Mouse (Mus musculus): Measurements from ENCODE around the gene Sim2. TPM values are rescaled to one million over a fixed set of nuclear protein-coding genes. Genes with fewer than 3 reads are reported as not detected.
A peak's percentile ranks its signal among the peaks of the same experiment; 100 is the strongest.

Gene Sim2
- polyA plus RNA-seq, 1 experiment from 2014 or later, result not detected

DNA sequence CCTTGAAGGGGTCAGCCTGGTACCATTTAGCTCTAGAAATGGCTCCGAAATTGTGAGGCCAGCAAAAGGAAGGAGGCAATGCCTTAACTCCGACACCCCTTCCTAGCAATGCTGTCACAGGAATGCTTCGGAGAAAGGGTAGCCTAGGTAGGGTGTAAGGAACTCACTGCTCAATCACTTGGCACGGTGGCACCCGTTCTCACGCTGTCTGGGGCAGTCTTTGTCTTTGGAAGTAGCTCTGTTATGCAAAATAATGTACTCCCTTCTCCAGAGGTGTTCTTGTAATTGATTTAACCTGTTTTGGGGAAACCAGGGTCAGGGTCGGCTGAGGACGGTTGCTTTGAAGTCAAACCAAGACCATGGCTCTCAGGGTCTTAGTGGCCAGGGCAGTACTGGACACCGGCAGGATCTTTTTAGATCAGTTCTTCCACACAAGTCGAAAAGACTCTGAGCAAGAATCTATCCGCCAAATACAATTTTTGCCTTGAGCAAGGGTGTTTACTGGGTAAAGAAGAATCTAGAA is 3.6 kb downstream of the Sim2 start:
- DNase-seq (no peak), ATAC-seq (ENCODE audit: low read depth) (no peak)
- 7% methylated on average over 11 of the region's 11 CpGs for WGBS (ENCODE audit: insufficient replicate concordance)
- Histone ChIP-seq H3K27ac (no peak overlapping the region), H3K4me1 (replicated peaks) (peaks cover 9% of the 10 kb centered on the region), H3K4me2 (no peak overlapping the region), H3K9me3 (replicated peaks) (no peaks in the 10 kb centered on the region), H3K4me3 (replicated peaks) (no peak overlapping the region), H3K27me3 (peaks cover 99% of the 10 kb centered on the region), H3K9ac (no peak overlapping the region), H3K36me3 (no peaks in the 10 kb centered on the region)

DNA sequence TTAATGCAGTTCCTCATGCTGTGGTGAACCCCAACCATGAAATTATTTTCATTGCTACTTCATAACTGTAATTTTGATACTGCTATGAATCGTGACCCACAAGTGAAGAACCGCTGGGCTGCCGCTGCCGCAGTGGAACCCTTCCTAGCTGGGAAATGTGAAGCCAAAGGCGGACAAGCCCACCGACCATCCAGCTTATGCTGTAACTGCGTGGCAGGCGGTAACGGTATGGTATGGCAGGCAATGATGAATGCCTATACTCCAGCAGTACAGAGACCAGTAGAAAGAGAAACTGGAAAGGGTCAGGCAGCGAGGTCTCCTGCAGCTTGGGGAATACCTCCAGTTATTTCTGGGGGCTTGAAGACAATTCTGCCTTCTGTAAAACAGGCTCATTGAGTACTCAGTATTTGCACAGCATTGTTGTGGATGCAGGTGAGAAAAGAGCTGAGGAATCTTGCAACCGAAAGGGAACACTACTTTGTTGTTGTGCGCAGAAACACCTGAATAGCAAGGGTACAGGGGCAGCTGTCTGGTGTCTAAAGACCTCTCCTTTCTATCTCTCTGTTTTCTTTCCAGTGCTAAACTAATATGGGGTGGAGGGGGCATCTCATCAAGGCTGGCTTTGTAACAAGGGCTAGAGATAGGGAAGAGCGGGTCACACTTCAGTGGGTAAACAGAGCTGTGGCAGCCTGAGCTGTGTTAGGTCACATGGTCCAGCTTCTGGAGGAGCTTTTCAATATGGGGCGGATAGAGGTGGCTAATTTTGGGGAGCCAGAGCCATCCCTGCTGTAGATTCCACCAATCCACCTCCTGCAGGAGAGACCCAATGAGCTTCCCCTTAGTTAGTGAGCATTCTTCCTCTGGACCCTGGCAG is 4.3 kb downstream of the Sim2 start:
- no peak overlapping the region for H3K27ac ChIP-seq
- no peaks in the 10 kb centered on the region for H3K36me3 ChIP-seq
- WGBS (ENCODE audit: insufficient replicate concordance), result 6% methylated on average over 14 of the region's 14 CpGs
- no peaks in the 10 kb centered on the region for H3K9me3 ChIP-seq (replicated peaks)
- H3K4me2 ChIP-seq, result no peak overlapping the region
- ATAC-seq (ENCODE audit: low read depth), result no peak
- H3K4me3 ChIP-seq (replicated peaks), result no peak overlapping the region
- H3K4me1 ChIP-seq (replicated peaks), result peaks cover 9% of the 10 kb centered on the region
- H3K27me3 ChIP-seq, result peaks cover 99% of the 10 kb centered on the region
- H3K9ac ChIP-seq, result no peak overlapping the region
- no peak for DNase-seq

DNA sequence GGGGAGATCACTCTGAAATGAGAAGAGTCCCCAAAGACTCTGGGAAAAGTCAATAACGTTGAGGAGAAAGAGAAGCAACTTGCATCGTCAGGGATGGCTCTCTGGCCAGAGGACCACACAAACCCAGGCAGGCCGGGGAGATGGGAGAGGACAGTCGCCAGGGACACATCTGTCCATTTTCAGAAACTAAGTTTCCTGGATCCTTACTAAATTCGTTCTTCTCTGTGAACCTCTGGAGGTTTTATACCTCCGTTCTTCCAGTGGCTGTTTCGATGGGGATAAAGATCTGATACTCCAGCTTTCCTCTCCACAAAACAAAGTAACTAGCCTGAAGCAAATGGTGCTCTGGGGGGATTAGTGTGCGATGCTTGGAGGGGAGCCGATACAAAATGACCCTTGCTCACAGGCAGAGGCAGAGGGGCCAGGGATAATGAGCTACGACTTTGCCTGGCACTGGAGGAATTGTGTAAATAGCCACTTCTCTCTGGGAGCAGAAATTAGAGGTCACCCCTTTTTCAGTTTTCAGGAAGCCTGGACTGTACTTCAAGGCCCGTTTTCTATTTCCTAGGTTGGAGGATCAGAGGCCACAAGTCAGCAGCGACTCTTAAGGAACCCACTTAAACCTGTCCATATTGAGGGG is 7.9 kb downstream of the Sim2 start:
- Histone ChIP-seq H3K9me3 (replicated peaks) (no peaks in the 10 kb centered on the region), H3K4me2 (no peak overlapping the region), H3K4me3 (replicated peaks) (no peak overlapping the region), H3K36me3 (no peaks in the 10 kb centered on the region), H3K4me1 (replicated peaks) (no peaks in the 10 kb centered on the region), H3K9ac (no peak overlapping the region), H3K27ac (no peak overlapping the region), H3K27me3 (peaks cover 98% of the 10 kb centered on the region)
- ATAC-seq (ENCODE audit: low read depth) (no peak), DNase-seq (no peak)
- WGBS (ENCODE audit: insufficient replicate concordance), result 4% methylated on average over 12 of the region's 12 CpGs

DNA sequence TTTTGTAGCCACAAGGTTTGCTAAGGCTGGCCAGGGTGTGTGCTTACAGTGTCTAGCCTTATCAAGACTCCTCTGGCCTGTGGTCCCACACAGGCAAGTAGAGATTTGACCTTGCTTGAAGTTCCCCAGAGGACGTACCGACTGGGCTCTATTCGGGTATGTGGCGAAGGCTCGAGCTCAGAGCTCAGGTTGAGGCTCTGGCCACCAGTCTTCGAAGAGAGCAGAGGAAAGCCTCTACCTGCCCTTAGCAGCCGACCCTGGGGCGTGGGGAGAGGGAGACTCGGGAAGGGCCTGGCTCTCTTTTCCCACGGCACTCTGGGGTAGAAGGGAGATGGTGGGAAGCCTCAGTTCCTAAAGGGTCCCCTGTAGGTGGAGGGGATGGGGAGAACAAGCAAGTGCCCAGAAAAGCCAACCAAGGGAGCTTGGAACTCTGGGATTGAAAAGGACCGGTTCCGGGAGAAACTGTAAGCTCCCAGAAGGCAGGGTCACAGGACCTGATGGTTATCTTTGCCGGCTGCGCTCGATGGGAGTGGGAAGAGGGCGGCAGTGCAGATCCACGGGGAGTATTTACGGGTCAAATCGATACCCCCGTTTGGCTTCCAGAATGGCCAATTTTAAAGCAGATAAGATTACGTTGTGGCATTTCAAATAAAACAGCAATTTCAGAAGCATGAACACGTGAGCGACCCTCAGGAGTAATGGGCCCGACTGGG is 8.6 kb downstream of the Sim2 start:
- Histone ChIP-seq H3K36me3 (no peaks in the 10 kb centered on the region), H3K27me3 (peaks cover 98% of the 10 kb centered on the region), H3K4me3 (replicated peaks) (no peak overlapping the region), H3K27ac (no peak overlapping the region), H3K4me2 (no peak overlapping the region), H3K9ac (no peak overlapping the region), H3K9me3 (replicated peaks) (no peaks in the 10 kb centered on the region), H3K4me1 (replicated peaks) (no peaks in the 10 kb centered on the region)
- no peak for DNase-seq
- WGBS (ENCODE audit: insufficient replicate concordance), result 2% methylated on average over 24 of the region's 24 CpGs
- no peak for ATAC-seq (ENCODE audit: low read depth)

DNA sequence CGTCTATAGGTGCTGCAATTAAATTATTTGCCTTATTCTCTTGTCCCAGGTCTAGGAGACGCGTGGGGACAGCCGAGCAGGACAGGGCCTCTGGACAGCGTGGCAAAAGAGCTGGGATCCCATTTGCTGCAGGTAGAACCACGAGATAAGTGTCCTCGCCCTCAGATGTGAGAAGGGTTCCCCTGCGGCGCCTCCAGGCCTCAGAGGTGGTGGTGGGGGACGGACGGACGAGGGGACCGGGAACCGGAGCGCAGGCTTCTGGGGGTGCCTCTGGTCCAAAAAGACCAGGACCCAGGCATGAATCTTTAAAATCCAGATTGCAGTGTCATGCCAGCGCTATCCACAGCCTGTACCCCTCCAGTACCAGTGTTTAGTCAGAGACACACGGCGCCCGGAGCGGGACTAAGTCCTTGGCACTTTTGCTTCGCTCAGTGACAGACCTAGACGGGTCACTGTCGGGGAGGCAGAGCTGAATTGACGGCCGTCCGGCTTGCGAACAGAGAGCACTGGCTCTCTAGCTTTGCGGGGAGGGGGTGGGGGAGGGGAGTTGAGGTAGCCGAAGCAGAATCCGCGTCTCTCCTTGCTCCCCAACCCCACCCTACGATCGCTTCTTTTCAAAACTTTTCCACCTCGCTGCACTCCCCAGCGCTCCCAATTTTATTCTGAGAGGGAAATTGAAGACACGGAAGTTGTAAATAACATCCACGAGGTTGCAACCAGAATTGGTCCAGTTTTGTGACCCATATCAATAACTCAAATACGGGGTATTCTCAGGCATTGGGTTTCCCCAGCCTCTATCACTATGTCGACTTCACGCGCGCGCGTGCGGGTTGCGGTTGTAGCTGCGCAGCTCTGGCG is 9.7 kb downstream of the Sim2 start:
- peaks cover 97% of the 10 kb centered on the region for H3K27me3 ChIP-seq
- no peaks in the 10 kb centered on the region for H3K4me1 ChIP-seq (replicated peaks)
- no peaks in the 10 kb centered on the region for H3K9me3 ChIP-seq (replicated peaks)
- DNase-seq (no peak), ATAC-seq (ENCODE audit: low read depth) (no peak)
- no peak overlapping the region for H3K4me2 ChIP-seq
- H3K27ac ChIP-seq, result no peak overlapping the region
- 1% methylated on average over 48 of the region's 48 CpGs for WGBS (ENCODE audit: insufficient replicate concordance)
- H3K9ac ChIP-seq, result no peak overlapping the region
- H3K4me3 ChIP-seq (replicated peaks), result no peak overlapping the region
- H3K36me3 ChIP-seq, result no peaks in the 10 kb centered on the region

DNA sequence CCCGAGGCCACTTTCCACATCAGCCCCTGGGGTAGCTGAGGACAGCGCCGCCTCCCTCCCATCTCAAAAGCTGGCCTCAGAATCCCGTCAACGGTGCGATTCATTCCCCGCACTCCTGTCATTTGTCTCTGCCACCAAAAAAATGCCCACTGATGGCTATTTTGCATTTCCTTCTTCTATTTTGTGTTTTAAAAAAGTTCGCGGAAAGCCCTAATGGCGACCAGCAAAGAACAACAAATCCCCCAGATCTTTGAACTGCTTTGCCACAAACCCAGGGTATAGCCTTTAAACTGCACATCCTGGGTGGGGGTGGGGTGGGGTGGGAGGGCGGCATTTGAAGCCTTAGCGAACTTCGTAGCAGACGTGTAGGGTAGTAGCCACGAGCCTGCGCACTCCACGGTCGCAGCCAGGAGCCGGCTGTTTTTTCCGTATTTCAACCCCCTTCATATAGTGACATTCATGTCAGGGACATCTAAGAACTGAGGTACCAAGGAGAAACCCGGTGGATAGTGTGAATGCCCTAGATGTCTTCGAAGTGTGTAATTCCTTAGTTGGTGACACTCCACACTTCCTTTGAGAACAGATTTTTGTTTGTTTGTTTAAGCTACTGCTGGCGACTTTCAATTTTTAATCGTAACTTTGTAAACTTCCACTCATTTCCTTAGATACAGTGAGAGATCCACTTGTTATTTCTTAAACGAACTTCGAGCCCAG is 10.5 kb downstream of the Sim2 start:
- H3K9me3 ChIP-seq (replicated peaks), result no peaks in the 10 kb centered on the region
- H3K4me2 ChIP-seq, result no peak overlapping the region
- H3K4me3 ChIP-seq (replicated peaks), result no peak overlapping the region
- ATAC-seq (ENCODE audit: low read depth) (no peak), DNase-seq (no peak)
- H3K36me3 ChIP-seq, result no peaks in the 10 kb centered on the region
- 2% methylated on average over 26 of the region's 26 CpGs for WGBS (ENCODE audit: insufficient replicate concordance)
- no peaks in the 10 kb centered on the region for H3K4me1 ChIP-seq (replicated peaks)
- no peak overlapping the region for H3K27ac ChIP-seq
- H3K9ac ChIP-seq, result no peak overlapping the region
- H3K27me3 ChIP-seq, result peaks cover 97% of the 10 kb centered on the region

DNA sequence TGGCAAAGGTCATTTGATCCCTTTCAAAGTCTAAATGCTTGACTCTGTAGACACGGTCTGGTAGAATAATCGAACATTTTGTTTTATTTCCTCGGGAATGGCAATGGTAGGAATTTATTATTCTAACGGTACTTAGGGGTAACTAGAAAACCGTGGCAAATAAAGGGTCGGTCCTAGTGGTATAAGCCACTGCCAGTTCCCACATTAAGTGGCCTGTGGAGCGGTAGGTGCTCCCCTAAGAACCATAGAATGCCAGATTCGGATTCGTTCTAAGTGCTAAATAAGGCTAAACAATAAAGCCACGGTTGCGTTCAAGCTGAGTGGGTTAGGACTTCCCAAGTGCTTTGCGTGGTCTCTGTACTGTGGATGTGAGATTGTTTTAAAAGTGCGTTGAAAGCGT is 11.7 kb downstream of the Sim2 start:
- Histone ChIP-seq H3K4me1 (replicated peaks) (no peaks in the 10 kb centered on the region), H3K27me3 (peaks cover 90% of the 10 kb centered on the region), H3K36me3 (no peaks in the 10 kb centered on the region), H3K27ac (no peak overlapping the region), H3K4me3 (replicated peaks) (no peak overlapping the region), H3K9ac (no peak overlapping the region), H3K9me3 (replicated peaks) (no peaks in the 10 kb centered on the region), H3K4me2 (no peak overlapping the region)
- DNase-seq (no peak), ATAC-seq (ENCODE audit: low read depth) (no peak)
- WGBS (ENCODE audit: insufficient replicate concordance), result 4% methylated on average over 14 of the region's 14 CpGs

DNA sequence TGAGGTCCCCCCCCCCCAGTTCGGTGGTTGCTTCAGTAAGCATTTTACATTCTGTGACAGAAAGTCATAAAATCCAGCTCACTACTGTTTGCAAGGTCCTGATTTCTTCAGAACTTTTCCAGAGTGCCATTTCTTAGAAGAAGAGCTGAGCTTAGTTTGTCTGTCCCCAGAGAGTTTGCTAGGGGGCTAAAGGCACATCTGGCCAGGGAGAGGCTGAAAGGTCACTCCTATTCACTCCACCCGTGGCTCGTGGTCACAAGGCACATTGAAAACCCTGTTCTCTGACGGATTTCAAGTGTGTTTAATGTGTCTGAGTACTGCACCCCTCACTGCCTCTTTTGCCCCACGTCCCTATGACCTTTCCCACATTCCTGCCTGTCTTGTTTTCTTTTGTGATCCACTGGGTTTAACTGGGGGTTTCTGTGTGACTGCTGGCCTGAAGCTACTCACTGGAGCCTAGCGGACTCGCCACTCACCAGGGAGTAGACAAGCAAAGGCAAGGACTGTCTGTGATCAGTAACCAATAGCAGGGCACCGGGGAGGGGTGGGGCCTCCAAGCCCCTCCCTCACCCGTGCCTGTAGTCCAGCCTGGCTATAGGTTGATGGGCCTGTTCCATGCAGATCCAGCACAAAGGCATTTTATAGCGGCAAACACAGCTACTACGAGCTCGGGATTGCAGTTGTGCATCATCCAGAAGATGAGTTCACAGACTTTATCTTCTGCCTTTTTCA is 13.2 kb downstream of the Sim2 start:
- H3K9ac ChIP-seq, result no peak overlapping the region
- no peak overlapping the region for H3K4me3 ChIP-seq (replicated peaks)
- peaks cover 76% of the 10 kb centered on the region for H3K27me3 ChIP-seq
- H3K4me2 ChIP-seq, result no peak overlapping the region
- no peak overlapping the region for H3K27ac ChIP-seq
- no peaks in the 10 kb centered on the region for H3K4me1 ChIP-seq (replicated peaks)
- peak; percentile 59 for ATAC-seq (ENCODE audit: low read depth)
- H3K9me3 ChIP-seq (replicated peaks), result no peaks in the 10 kb centered on the region
- WGBS (ENCODE audit: insufficient replicate concordance), result 12% methylated on average over 12 of the region's 12 CpGs
- DNase-seq, result no peak
- no peaks in the 10 kb centered on the region for H3K36me3 ChIP-seq

DNA sequence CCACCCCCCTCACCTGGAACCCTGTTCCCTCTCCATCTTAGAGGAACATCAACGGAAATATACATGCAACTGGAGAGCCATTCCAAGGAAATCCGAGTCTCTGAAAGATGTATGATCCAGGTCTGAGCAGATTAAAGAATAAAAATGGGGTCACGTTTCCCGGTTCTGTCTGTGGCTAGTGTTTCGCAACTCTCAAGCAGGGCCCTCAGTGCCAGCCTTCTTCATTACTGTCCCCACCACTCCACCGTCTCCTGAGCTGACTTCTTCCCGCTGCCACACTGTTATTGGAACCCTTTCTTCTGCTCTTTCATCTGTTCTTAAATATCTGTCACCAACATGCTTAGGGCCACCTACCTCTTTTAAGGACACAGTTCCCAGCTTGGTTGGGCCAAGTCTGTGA is 28.4 kb downstream of the Sim2 start:
- ATAC-seq (ENCODE audit: low read depth), result no peak

DNA sequence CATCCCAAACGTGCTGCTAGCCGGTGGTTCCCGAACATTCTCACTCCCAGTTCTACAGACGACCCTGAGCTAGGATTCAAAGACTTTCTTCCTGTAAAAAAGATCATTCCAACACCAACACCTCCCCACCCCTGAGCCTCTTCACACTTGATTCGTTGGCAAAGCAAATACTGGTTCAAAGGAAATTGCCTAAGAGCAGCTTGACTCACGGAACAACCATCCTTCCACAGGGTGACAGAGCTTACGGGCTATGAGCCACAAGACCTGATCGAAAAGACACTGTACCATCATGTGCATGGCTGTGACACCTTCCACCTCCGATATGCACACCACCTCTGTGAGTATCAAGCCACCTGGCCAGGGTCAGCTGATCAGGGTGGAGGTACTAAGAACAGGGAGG is 30.0 kb downstream of the Sim2 start:
- Histone ChIP-seq H3K27ac (no peak overlapping the region), H3K27me3 (peaks cover 23% of the 10 kb centered on the region), H3K9ac (no peak overlapping the region), H3K4me2 (no peak overlapping the region), H3K4me1 (replicated peaks) (no peaks in the 10 kb centered on the region), H3K9me3 (replicated peaks) (no peaks in the 10 kb centered on the region), H3K36me3 (no peaks in the 10 kb centered on the region), H3K4me3 (replicated peaks) (no peak overlapping the region)
- WGBS (ENCODE audit: insufficient replicate concordance), result 60% methylated on average over 9 of the region's 9 CpGs
- no peak for DNase-seq
- no peak for ATAC-seq (ENCODE audit: low read depth)

More for the DNA sequence above, 28.4 kb downstream of the Sim2 start:
- WGBS (ENCODE audit: insufficient replicate concordance), result 47% methylated on average over 7 of the region's 7 CpGs
- no peaks in the 10 kb centered on the region for H3K9me3 ChIP-seq (replicated peaks)
- no peak overlapping the region for H3K27ac ChIP-seq
- no peak for DNase-seq
- no peak overlapping the region for H3K9ac ChIP-seq
- no peak overlapping the region for H3K4me2 ChIP-seq
- peaks cover 26% of the 10 kb centered on the region for H3K27me3 ChIP-seq
- H3K4me1 ChIP-seq (replicated peaks), result no peaks in the 10 kb centered on the region
- H3K36me3 ChIP-seq, result no peaks in the 10 kb centered on the region
- H3K4me3 ChIP-seq (replicated peaks), result no peak overlapping the region
